Mouse (Mus musculus) lung, embryonic 16.5 days (tissue): ENCODE results near the gene Psmg1. TPM values are rescaled to one million over a fixed set of nuclear protein-coding genes. Genes with fewer than 3 reads are reported as not detected.
"Not testable (repeated sequence)": the region's sequence is repeated elsewhere in the genome, so short reads cannot be mapped to it uniquely, and the experiment has no call there.

Experiments
- ATAC-seq: fragments of 200-750 bp; cut with Nextera tagmentation; 2 replicates; pipeline ENCODE4 v1.8.0; 2017; ENCODE audit warnings: low read depth, mild to moderate bottlenecking, moderate library complexity
- H3K27ac ChIP-seq: fragments of 300-500 bp; sonication (generic); 2 replicates; pipeline ENCODE4 v1.5.1; 2014; ENCODE audit warnings: mild to moderate bottlenecking, control low read depth, low read length
- H3K27me3 ChIP-seq: fragments of 300-500 bp; sonication (generic); 2 replicates; pipeline ENCODE4 v1.6.1; 2014; ENCODE audit warnings: low read depth, low read length, mixed read lengths; ENCODE audit not compliant: control insufficient read depth, insufficient read depth
- H3K36me3 ChIP-seq: fragments of 300-500 bp; sonication (generic); 2 replicates; pipeline ENCODE4 v1.6.1; 2014; ENCODE audit warnings: low read length; ENCODE audit not compliant: control insufficient read depth, insufficient read depth
- H3K4me1 ChIP-seq: fragments of 300-500 bp; sonication (generic); replicated peaks from 2 replicates; pipeline ENCODE4 v1.6.1; 2014; ENCODE audit warnings: low read length, mixed read lengths; ENCODE audit not compliant: control insufficient read depth, insufficient read depth
- H3K4me2 ChIP-seq: fragments of 300-500 bp; sonication (generic); 2 replicates; pipeline ENCODE4 v1.6.1; 2014; ENCODE audit warnings: low read depth, low read length, control low read depth
- H3K4me3 ChIP-seq: fragments of 300-500 bp; sonication (generic); 2 replicates; pipeline ENCODE4 v1.5.1; 2014; ENCODE audit warnings: mild to moderate bottlenecking, low read length, control low read depth
- H3K9ac ChIP-seq: fragments of 300-500 bp; sonication (generic); 2 replicates; pipeline ENCODE4 v1.6.1; 2014; ENCODE audit warnings: low read length, control low read depth
- H3K9me3 ChIP-seq: fragments of 300-500 bp; sonication (generic); 2 replicates; pipeline ENCODE4 v1.6.1; 2016; ENCODE audit warnings: low read length; ENCODE audit not compliant: control insufficient read depth
- WGBS: fragments of 180-500 bp; shearing (Covaris S2); extraction: QIAGEN DNeasy Blood & Tissue Kit; methylation state at CpG from one replicate; pipeline ENCODE4 v1.1.7; 2014; 5-methylcytosine and 5-hydroxymethylcytosine counted together
- polyA plus RNA-seq: library from polyadenylated mRNA; unstranded; fragments of >200 nt; fragmentation: Nextera tagmentation; extraction: Ambion mirVana; gene quantifications from 2 replicates; pipeline ENCODE4 v1.2.1, GENCODE M21; 2015

The Psmg1 gene
- polyA plus RNA-seq, 1 experiment from 2014 or later, result 67.7 TPM

- H3K36me3 ChIP-seq, result peaks cover 29% of the 10 kb centered on the region
- H3K9ac ChIP-seq, H3K4me1 ChIP-seq, ATAC-seq, H3K27ac ChIP-seq, H3K9me3 ChIP-seq, H3K27me3 ChIP-seq, H3K4me3 ChIP-seq, H3K4me2 ChIP-seq: not testable (repeated sequence)
- WGBS, result no CpG with 5 or more reads among the region's 10 CpGs
Observed at GRCm38 (mm10) chr16:96004278-96004677, 13.5 kb upstream of the Psmg1 start.

DNA sequence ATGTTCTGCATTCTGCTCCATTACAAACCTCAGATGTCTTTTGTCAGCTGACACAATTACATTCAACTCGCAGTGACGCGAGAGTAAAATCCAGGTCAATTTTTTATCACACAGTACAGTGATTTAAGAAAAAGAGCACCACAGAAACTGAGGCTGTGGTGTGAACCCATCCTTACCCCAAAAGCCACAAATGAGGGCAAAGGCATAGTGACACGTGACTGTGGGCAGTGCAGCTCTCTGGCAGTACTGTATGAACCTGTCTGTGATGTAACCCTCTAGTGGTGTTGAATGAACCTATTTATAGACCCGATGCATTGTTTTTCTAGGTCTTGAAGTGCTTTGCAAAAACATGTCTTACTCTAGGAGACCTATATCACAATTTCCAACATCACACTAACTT lies 8.5 kb upstream of the Psmg1 start:
- no peaks in the 10 kb centered on the region for H3K4me1 ChIP-seq
- ATAC-seq, result no peak
- no peak overlapping the region for H3K4me3 ChIP-seq
- H3K9ac ChIP-seq, result no peak overlapping the region
- 71% methylated on average over 5 of the region's 5 CpGs for WGBS
- no peak overlapping the region for H3K27ac ChIP-seq
- H3K27me3 ChIP-seq, result no peaks in the 10 kb centered on the region
- H3K9me3 ChIP-seq, result no peaks in the 10 kb centered on the region
- peaks cover 23% of the 10 kb centered on the region for H3K36me3 ChIP-seq
- H3K4me2 ChIP-seq, result no peak overlapping the region

DNA sequence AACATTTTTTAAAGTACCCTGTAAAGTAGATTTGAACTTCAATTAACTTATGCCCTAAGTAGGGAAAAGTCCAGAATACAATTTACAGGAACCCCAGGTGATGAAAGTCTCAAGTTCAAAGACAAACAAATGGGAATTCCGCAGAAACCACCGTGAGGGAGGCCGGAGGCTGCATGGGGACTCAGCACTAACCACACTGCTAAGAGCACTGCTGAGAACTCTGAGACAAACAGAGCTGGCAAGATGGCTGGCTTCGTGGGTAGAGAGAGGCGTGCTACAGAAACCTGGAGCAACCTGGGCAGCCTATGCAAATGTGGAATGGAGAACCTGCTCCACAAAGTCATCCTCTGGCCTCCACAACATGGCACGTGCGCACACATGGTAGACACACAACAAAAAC lies 5.4 kb upstream of the Psmg1 start:
- Histone ChIP-seq H3K27me3 (no peaks in the 10 kb centered on the region), H3K9me3 (no peaks in the 10 kb centered on the region), H3K27ac (no peak overlapping the region), H3K36me3 (peaks cover 9% of the 10 kb centered on the region), H3K4me2 (no peak overlapping the region), H3K4me1 (peaks cover 6% of the 10 kb centered on the region; the same call in 1 of the 2 replicates), H3K9ac (no peak overlapping the region), H3K4me3 (no peak overlapping the region)
- 76% methylated on average over 7 of the region's 7 CpGs for WGBS
- ATAC-seq, result no peak

DNA sequence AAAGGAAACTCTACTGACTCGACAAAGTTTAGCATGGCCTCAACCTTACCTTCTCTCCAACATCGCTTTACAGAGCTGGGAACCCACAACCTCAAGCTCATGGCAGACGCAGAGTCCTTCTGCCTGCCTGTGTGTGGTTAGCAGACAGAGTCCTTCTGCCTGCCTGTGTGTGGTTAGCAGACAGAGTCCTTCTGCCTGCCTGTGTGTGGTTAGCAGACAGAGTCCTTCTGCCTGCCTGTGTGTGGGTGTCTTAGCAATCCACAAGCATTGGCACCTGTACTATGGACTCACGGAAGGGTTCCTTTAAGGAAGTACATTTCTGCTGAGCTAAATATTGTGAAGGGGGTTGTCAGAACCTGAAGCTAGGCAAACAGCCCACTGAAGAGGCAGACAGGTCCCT lies 3.8 kb upstream of the Psmg1 start:
- not testable (repeated sequence) for H3K9me3 ChIP-seq, H3K9ac ChIP-seq, H3K4me1 ChIP-seq, H3K27me3 ChIP-seq, H3K4me3 ChIP-seq, ATAC-seq, H3K27ac ChIP-seq, H3K4me2 ChIP-seq, H3K36me3 ChIP-seq
- WGBS, result 89% methylated on average over 4 of the region's 4 CpGs

- H3K9ac ChIP-seq, result no peak overlapping the region
- 51% methylated on average over 5 of the region's 5 CpGs for WGBS
- no peak for ATAC-seq
Observed at GRCm38 (mm10) chr16:95992596-95992995, 1.8 kb upstream of the Psmg1 start.

GRCm38 (mm10) chr16:95991122-95991900 lies 551 bp upstream of the Psmg1 start:
- ATAC-seq, result no peak
- Histone ChIP-seq H3K9ac (peak overlapping the region; percentile 72), H3K27ac (peak overlapping the region; percentile 47), H3K4me2 (peak overlapping the region; percentile 59), H3K4me3 (peak overlapping the region; percentile 78), H3K9me3 (no peaks in the 10 kb centered on the region), H3K36me3 (peaks cover 9% of the 10 kb centered on the region), H3K27me3 (no peaks in the 10 kb centered on the region), H3K4me1 (peaks cover 10% of the 10 kb centered on the region; the same call in 1 of the 2 replicates)
- 7% methylated on average over 10 of the region's 10 CpGs for WGBS

More at GRCm38 (mm10) chr16:95992596-95992995, 1.8 kb upstream of the Psmg1 start:
- H3K27ac ChIP-seq, result no peak overlapping the region
- H3K36me3 ChIP-seq, result peaks cover 6% of the 10 kb centered on the region
- H3K9me3 ChIP-seq, result no peaks in the 10 kb centered on the region
- H3K27me3 ChIP-seq, result no peaks in the 10 kb centered on the region
- H3K4me3 ChIP-seq, result no peak overlapping the region
- H3K4me2 ChIP-seq, result no peak overlapping the region
- peaks cover 10% of the 10 kb centered on the region; the same call in 1 of the 2 replicates for H3K4me1 ChIP-seq

GRCm38 (mm10) chr16:95984911-95985310 lies 5.8 kb downstream of the Psmg1 start:
- Histone ChIP-seq H3K4me2 (no peak overlapping the region), H3K9me3 (no peaks in the 10 kb centered on the region), H3K4me3 (no peak overlapping the region), H3K27ac (no peak overlapping the region), H3K4me1 (peaks cover 1% of the 10 kb centered on the region; the same call in 1 of the 2 replicates), H3K36me3 (peaks cover 19% of the 10 kb centered on the region), H3K9ac (no peak overlapping the region), H3K27me3 (no peaks in the 10 kb centered on the region)
- no peak for ATAC-seq
- 80% methylated on average over 5 of the region's 5 CpGs for WGBS

- Histone ChIP-seq H3K9ac (no peak overlapping the region), H3K4me1 (no peaks in the 10 kb centered on the region), H3K4me2 (no peak overlapping the region), H3K4me3 (no peak overlapping the region), H3K9me3 (no peaks in the 10 kb centered on the region), H3K27me3 (no peaks in the 10 kb centered on the region), H3K36me3 (peaks cover 22% of the 10 kb centered on the region), H3K27ac (no peak overlapping the region)
- WGBS, result 76% methylated on average over 7 of the region's 7 CpGs
- ATAC-seq, result no peak
Observed at GRCm38 (mm10) chr16:95983601-95984000, 7.2 kb downstream of the Psmg1 start.

DNA sequence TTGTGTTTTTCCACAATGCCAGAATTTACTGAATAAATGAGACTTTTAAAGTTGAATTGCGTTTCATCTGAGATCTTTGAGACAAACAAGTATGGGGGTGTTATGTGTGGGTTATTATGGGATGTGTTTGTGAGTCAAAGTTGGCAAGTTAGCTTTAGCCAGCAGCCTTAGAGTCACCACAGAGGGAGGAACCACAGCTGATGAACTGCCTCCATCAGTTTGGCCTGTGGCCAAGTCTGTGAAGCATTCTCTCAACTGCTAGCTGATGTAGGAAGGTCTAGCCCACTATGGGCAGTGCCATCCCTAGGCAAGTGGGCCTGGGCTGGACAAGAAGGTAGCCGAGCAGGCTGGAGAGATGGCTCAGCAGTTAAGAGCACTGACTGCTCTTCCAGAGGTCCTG lies 19.9 kb downstream of the Psmg1 start:
- no peaks in the 10 kb centered on the region for H3K27me3 ChIP-seq
- no peak overlapping the region for H3K4me3 ChIP-seq
- no peaks in the 10 kb centered on the region for H3K36me3 ChIP-seq
- peaks cover 2% of the 10 kb centered on the region; the same call in 1 of the 2 replicates for H3K9me3 ChIP-seq
- WGBS, result 72% methylated on average over 2 of the region's 2 CpGs
- no peak overlapping the region for H3K4me2 ChIP-seq
- no peak overlapping the region for H3K27ac ChIP-seq
- H3K4me1 ChIP-seq, result peaks cover 2% of the 10 kb centered on the region; the same call in 1 of the 2 replicates
- no peak overlapping the region for H3K9ac ChIP-seq
- no peak for ATAC-seq
